Mouse (Mus musculus) neutrophil, adult 83 days (primary cell): ENCODE data around the gene Gm20481. TPM values are rescaled to one million over a fixed set of nuclear protein-coding genes. Genes with fewer than 3 reads are reported as not detected.

ENCODE experiments used
- total RNA-seq, 2 experiments: library from RNA; stranded (reverse); gene quantifications; one replicate each; pipeline ENCODE4 v1.2.4; 2023

Gene Gm20481
- total RNA-seq = not detected

GRCm38 (mm10) chr17:34969822-34970221 lies at the start of gene Gm20481:
Gene Gm20481 (plus strand): TSS chr17:34969912.

GRCm38 (mm10) chr17:34931061-34931734 lies 38.5 kb upstream of the Gm20481 start, which contains the start of gene Neu1:
Gene Neu1 (plus strand): TSS chr17:34931253.

GRCm38 (mm10) chr17:34959130-34959778 lies 10.5 kb upstream of the Gm20481 start, which contains the start of gene Hspa1b:
Gene Hspa1b (minus strand): TSS chr17:34959238.

GRCm38 (mm10) chr17:34972069-34972749 lies 2.5 kb downstream of the Gm20481 start, which contains the start of the genes Hspa1a and Hspa1l:
Gene Hspa1a (minus strand): TSS chr17:34972156.
Gene Hspa1l (plus strand): TSS chr17:34972703.

GRCm38 (mm10) chr17:34981690-34982180 lies 12.0 kb downstream of the Gm20481 start, which contains the start of gene Lsm2:
Gene Lsm2 (plus strand): TSS chr17:34981862.

GRCm38 (mm10) chr17:35000717-35001451 lies 31.2 kb downstream of the Gm20481 start, which contains the start of gene Vars:
Gene Vars (plus strand): TSS chr17:35000987.

GRCm38 (mm10) chr17:35016376-35016775 lies 46.7 kb downstream of the Gm20481 start, which contains the start of gene Vwa7:
Gene Vwa7 (plus strand): TSS chr17:35016579.

Other genes starting within 250 kb of the Gm20481 start
- under 1 TPM; 0.29 to 0.59 TPM for gene C4b, start 226.0 kb upstream of the Gm20481 start, total RNA-seq
- gene Cyp21a1, start 165.4 kb upstream of the Gm20481 start, total RNA-seq = not detected
- 10 to 100 TPM; 34.1 to 39.4 TPM for gene Stk19, start 133.0 kb upstream of the Gm20481 start, total RNA-seq
- 10 to 100 TPM; 49.0 to 49.1 TPM for gene Dxo, start 132.9 kb upstream of the Gm20481 start, total RNA-seq
- gene Skiv2l, start 119.7 kb upstream of the Gm20481 start, total RNA-seq = 10 to 100 TPM; 66.2 to 72.1 TPM
- gene Nelfe, start 119.5 kb upstream of the Gm20481 start, total RNA-seq = 10 to 100 TPM; 23.4 to 30.8 TPM
- gene Cfb, start 107.4 kb upstream of the Gm20481 start, total RNA-seq = 1 to 10 TPM; 1.6 to 1.8 TPM
- 1 to 10 TPM; 2.8 to 3.9 TPM for gene Zbtb12, start 90.4 kb upstream of the Gm20481 start, total RNA-seq
- gene Gm20547, start 87.9 kb upstream of the Gm20481 start, total RNA-seq = not detected
- gene C2, start 71.6 kb upstream of the Gm20481 start, total RNA-seq = under 1 TPM in 1 of 2 experiments, not detected in 1; 0.24 TPM
- gene Ehmt2, start 71.4 kb upstream of the Gm20481 start, total RNA-seq = 10 to 100 TPM; 68.7 to 71.8 TPM
- not detected for gene Slc44a4, start 55.4 kb upstream of the Gm20481 start, total RNA-seq
- 10 to 100 TPM; 60.2 to 63.2 TPM for gene Neu1, start 38.7 kb upstream of the Gm20481 start, total RNA-seq
- gene Hspa1b, start 10.7 kb upstream of the Gm20481 start, total RNA-seq = 100 to 1,000 TPM in 1 of 2 experiments, 10 to 100 TPM in 1; 58.3 to 134 TPM
- 100 to 1,000 TPM in 1 of 2 experiments, 10 to 100 TPM in 1; 86.4 to 244 TPM for gene Hspa1a, start 2.2 kb downstream of the Gm20481 start, total RNA-seq
- gene Hspa1l, start 2.8 kb downstream of the Gm20481 start, total RNA-seq = under 1 TPM in 1 of 2 experiments, not detected in 1; 0.20 TPM
- 10 to 100 TPM; 41.4 to 45.7 TPM for gene Lsm2, start 11.9 kb downstream of the Gm20481 start, total RNA-seq
- gene Vars, start 31.1 kb downstream of the Gm20481 start, total RNA-seq = 10 to 100 TPM; 61.7 to 68.3 TPM
- under 1 TPM in 1 of 2 experiments, not detected in 1; 0.15 TPM for gene Vwa7, start 46.7 kb downstream of the Gm20481 start, total RNA-seq
- gene Sapcd1, start 58.1 kb downstream of the Gm20481 start, total RNA-seq = 1 to 10 TPM; 1.3 to 2.1 TPM
- gene Msh5, start 76.8 kb downstream of the Gm20481 start, total RNA-seq = 10 to 100 TPM; 11.5 to 12.5 TPM
- gene Clic1, start 80.1 kb downstream of the Gm20481 start, total RNA-seq = 100 to 1,000 TPM; 262 to 285 TPM
- gene Ddah2, start 89.1 kb downstream of the Gm20481 start, total RNA-seq = 1 to 10 TPM; 2.5 to 3.1 TPM
- gene Ly6g6c, start 95.5 kb downstream of the Gm20481 start, total RNA-seq = 1 to 10 TPM in 1 of 2 experiments, not detected in 1; 1.0 TPM
- gene Mpig6b, start 96.3 kb downstream of the Gm20481 start, total RNA-seq = under 1 TPM in 1 of 2 experiments, not detected in 1; 0.26 TPM
- not detected for gene Ly6g6e, start 107.0 kb downstream of the Gm20481 start, total RNA-seq
- gene Ly6g6d, start 108.2 kb downstream of the Gm20481 start, total RNA-seq = not detected
- gene Ly6g6f, start 115.7 kb downstream of the Gm20481 start, total RNA-seq = under 1 TPM in 1 of 2 experiments, not detected in 1; 0.35 TPM
- 10 to 100 TPM; 50.2 to 58.4 TPM for gene Abhd16a, start 119.4 kb downstream of the Gm20481 start, total RNA-seq
- gene Ly6g5c, start 138.4 kb downstream of the Gm20481 start, total RNA-seq = not detected
- gene Ly6g5b, start 145.5 kb downstream of the Gm20481 start, total RNA-seq = 10 to 100 TPM; 13.5 to 16.4 TPM
- gene Gpank1, start 151.5 kb downstream of the Gm20481 start, total RNA-seq = 10 to 100 TPM; 20.2 to 26.5 TPM
- 100 to 1,000 TPM; 172 TPM for gene Csnk2b, start 152.1 kb downstream of the Gm20481 start, total RNA-seq
- 10 to 100 TPM; 16.4 to 24.3 TPM for gene D17H6S53E, start 156.5 kb downstream of the Gm20481 start, total RNA-seq
- gene Apom, start 162.1 kb downstream of the Gm20481 start, total RNA-seq = under 1 TPM in 1 of 2 experiments, not detected in 1; 0.42 TPM
- 100 to 1,000 TPM; 222 to 226 TPM for gene Bag6, start 165.3 kb downstream of the Gm20481 start, total RNA-seq
- gene Prrc2a, start 195.0 kb downstream of the Gm20481 start, total RNA-seq = 100 to 1,000 TPM; 180 to 195 TPM
- 10 to 100 TPM; 18.0 to 18.3 TPM for gene Aif1, start 206.2 kb downstream of the Gm20481 start, total RNA-seq
- gene Lst1, start 218.5 kb downstream of the Gm20481 start, total RNA-seq = 100 to 1,000 TPM; 564 to 656 TPM
- 10 to 100 TPM; 84.2 to 91.5 TPM for gene Ltb, start 224.5 kb downstream of the Gm20481 start, total RNA-seq
- gene Tnf, start 232.1 kb downstream of the Gm20481 start, total RNA-seq = 10 to 100 TPM; 71.0 to 84.1 TPM
- gene Lta, start 235.4 kb downstream of the Gm20481 start, total RNA-seq = not detected